8 mouse cellular contexts compared by ENCODE assay signal in the genomic region with DNA sequence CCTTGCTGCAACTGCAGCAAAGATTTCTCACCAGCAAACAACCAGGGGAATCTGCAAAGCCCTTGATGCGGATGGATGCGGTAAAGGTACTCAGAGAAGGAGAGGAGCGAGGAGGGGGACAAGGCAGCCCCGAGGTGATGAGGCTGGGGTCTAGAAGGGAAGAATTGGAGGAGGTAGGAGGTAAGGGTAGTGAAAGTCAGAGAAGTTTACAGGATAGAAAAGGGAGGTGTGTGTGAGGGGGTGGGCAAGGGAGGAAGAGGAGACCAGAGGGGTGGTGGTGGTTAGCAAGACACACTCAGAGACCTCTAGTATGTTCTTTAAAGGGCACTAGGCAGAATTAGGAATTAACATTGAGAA. TPM values are rescaled to one million over a fixed set of nuclear protein-coding genes. Genes with fewer than 3 reads are reported as not detected.
A peak's percentile ranks its signal among the peaks of the same experiment; 100 is the strongest.
DNase-seq lines count a peak whose midpoint lies in the region; ATAC-seq lines count a peak whose summit lies in the region.

No protein-coding gene starts in this region.

- 0% methylated on average over 4 of the region's 4 CpGs for WGBS in heart, embryonic 16.5 days
- 1% methylated on average over 4 of the region's 4 CpGs for WGBS in embryonic facial prominence, embryonic 11.5 days
- 1% methylated on average over 4 of the region's 4 CpGs for WGBS in hindbrain, embryonic 13.5 days
- 2% methylated on average over 4 of the region's 4 CpGs for WGBS in midbrain, embryonic 13.5 days

- no peaks in the 10 kb centered on the region for H3K9me3 ChIP-seq in heart, embryonic 16.5 days (replicated peaks; ENCODE audit: control insufficient read depth, low read length)
- H3K9me3 ChIP-seq in embryonic facial prominence, embryonic 11.5 days (replicated peaks; ENCODE audit: control insufficient read depth, low read length): no peaks in the 10 kb centered on the region
- H3K9me3 ChIP-seq in hindbrain, embryonic 13.5 days: no peaks in the 10 kb centered on the region
- H3K9me3 ChIP-seq in midbrain, embryonic 13.5 days: no peaks in the 10 kb centered on the region

- no peak overlapping the region for H3K27ac ChIP-seq in heart, embryonic 16.5 days (ENCODE audit: low read length)
- H3K27ac ChIP-seq in embryonic facial prominence, embryonic 11.5 days (replicated peaks; ENCODE audit: low read depth, low read length): no peak overlapping the region; the same call in 1 of the 2 replicates
- H3K27ac ChIP-seq in hindbrain, embryonic 13.5 days: peak overlapping the region; percentile 97
- peak overlapping the region; percentile 93 for H3K27ac ChIP-seq in midbrain, embryonic 13.5 days

- intact Hi-C loops in heart, postnatal 10 days (cut with DNase I): no loop called here

- peaks cover 2% of the 10 kb centered on the region; the same call in 1 of the 2 replicates for H3K4me1 ChIP-seq in heart, embryonic 16.5 days (ENCODE audit: control insufficient read depth, insufficient read depth, low read length)
- no peaks in the 10 kb centered on the region for H3K4me1 ChIP-seq in embryonic facial prominence, embryonic 11.5 days (ENCODE audit: control insufficient read depth, insufficient read depth, low read length)
- no peaks in the 10 kb centered on the region for H3K4me1 ChIP-seq in hindbrain, embryonic 13.5 days (replicated peaks)
- H3K4me1 ChIP-seq in midbrain, embryonic 13.5 days (replicated peaks): peaks cover 12% of the 10 kb centered on the region; the same call in 1 of the 2 replicates

- peaks cover 2% of the 10 kb centered on the region; the same call in 1 of the 2 replicates for H3K27me3 ChIP-seq in heart, embryonic 16.5 days (ENCODE audit: control insufficient read depth, insufficient read depth, low read length)
- H3K27me3 ChIP-seq in embryonic facial prominence, embryonic 11.5 days (ENCODE audit: control insufficient read depth, insufficient read depth, low read length): no peaks in the 10 kb centered on the region
- H3K27me3 ChIP-seq in hindbrain, embryonic 13.5 days: no peaks in the 10 kb centered on the region
- H3K27me3 ChIP-seq in midbrain, embryonic 13.5 days: no peaks in the 10 kb centered on the region

- peak overlapping the region; percentile 59 for H3K4me3 ChIP-seq in heart, embryonic 16.5 days (ENCODE audit: low read length)
- H3K4me3 ChIP-seq in embryonic facial prominence, embryonic 11.5 days (ENCODE audit: low read depth, low read length): peak overlapping the region; percentile 60
- H3K4me3 ChIP-seq in hindbrain, embryonic 13.5 days: peak overlapping the region; percentile 67
- H3K4me3 ChIP-seq in midbrain, embryonic 13.5 days (replicated peaks): peak overlapping the region; percentile 71

- H3K4me2 ChIP-seq in heart, embryonic 16.5 days (ENCODE audit: low read depth, low read length): peak overlapping the region; percentile 94
- H3K4me2 ChIP-seq in embryonic facial prominence, embryonic 11.5 days (ENCODE audit: low read depth, low read length): peak overlapping the region; percentile 88
- peak overlapping the region; percentile 65 for H3K4me2 ChIP-seq in hindbrain, embryonic 13.5 days
- peak overlapping the region; percentile 68 for H3K4me2 ChIP-seq in midbrain, embryonic 13.5 days (replicated peaks)

- no peaks in the 10 kb centered on the region for H3K36me3 ChIP-seq in heart, embryonic 16.5 days (ENCODE audit: control insufficient read depth, insufficient read depth)
- H3K36me3 ChIP-seq in embryonic facial prominence, embryonic 11.5 days (replicated peaks; ENCODE audit: control insufficient read depth, insufficient read depth, low read depth, low read length): no peaks in the 10 kb centered on the region
- no peaks in the 10 kb centered on the region for H3K36me3 ChIP-seq in hindbrain, embryonic 13.5 days
- H3K36me3 ChIP-seq in midbrain, embryonic 13.5 days: no peaks in the 10 kb centered on the region

- no peak for ATAC-seq in heart, embryonic 16.5 days (replicated peaks; ENCODE audit: extremely low read depth, insufficient read depth, low FRiP score)
- ATAC-seq in embryonic facial prominence, embryonic 11.5 days (replicated peaks; ENCODE audit: insufficient number of reproducible peaks, low FRiP score, low TSS enrichment, low read depth): peak; percentile 64
- no peak; the same call in 1 of the 2 replicates for ATAC-seq in hindbrain, embryonic 13.5 days (ENCODE audit: low FRiP score)
- peak; percentile 76 for ATAC-seq in midbrain, embryonic 13.5 days

- DNase-seq in heart, postnatal 10 days: no peak
- no peak for DNase-seq in embryonic facial prominence, embryonic 11.5 days (ENCODE audit: low spot score)
- DNase-seq in spleen, postnatal 4 days (ENCODE audit: low spot score in 2 of 2): no peak
- DNase-seq in adrenal gland, postnatal 10 days: no peak
- no peak for DNase-seq in urinary bladder, postnatal 14 days (ENCODE audit: low spot score)

- H3K9ac ChIP-seq in heart, embryonic 16.5 days (ENCODE audit: low read length): no peak overlapping the region
- peak overlapping the region; percentile 67 for H3K9ac ChIP-seq in embryonic facial prominence, embryonic 11.5 days (replicated peaks; ENCODE audit: low read length)
- H3K9ac ChIP-seq in hindbrain, embryonic 13.5 days: peak overlapping the region; percentile 86
- peak overlapping the region; percentile 81 for H3K9ac ChIP-seq in midbrain, embryonic 13.5 days (replicated peaks)

RNA-seq across cellular contexts. Expression of a gene that starts 0.2 kb away (rescaled TPM):
- polyA plus RNA-seq in heart, embryonic 16.5 days (2015; fragmentation: Nextera tagmentation; extraction: Ambion mirVana): 0.35 and 0.38 TPM in 2 replicates
- under 1 TPM; 0.07 to 0.15 TPM for total RNA-seq in heart, postnatal 10 days (2021)
- 2.1 and 3.4 TPM in 2 replicates for polyA plus RNA-seq in embryonic facial prominence, embryonic 11.5 days (2014; fragmentation: Nextera tagmentation; extraction: Ambion mirVana)
- 29.1 and 33.0 TPM in 2 replicates for polyA plus RNA-seq in hindbrain, embryonic 13.5 days (2015; fragmentation: Nextera tagmentation; extraction: Ambion mirVana)
- 23.3 and 25.4 TPM in 2 replicates for polyA plus RNA-seq in midbrain, embryonic 13.5 days (2015; fragmentation: Nextera tagmentation; extraction: Ambion mirVana)
- total RNA-seq in adrenal gland, postnatal 10 days (2021): 1 to 10 TPM; 2.0 to 3.9 TPM

Comparison
In these comparisons a context has a peak if more than half of its experiments do, and no peak if none do; other contexts are left out.
1. ATAC-seq: peak in embryonic facial prominence, embryonic 11.5 days (single experiment) and midbrain, embryonic 13.5 days (single experiment); none in heart, embryonic 16.5 days (single experiment) and hindbrain, embryonic 13.5 days (single experiment).
2. H3K27ac ChIP-seq: peak in hindbrain, embryonic 13.5 days (single experiment) and midbrain, embryonic 13.5 days (single experiment); none in heart, embryonic 16.5 days (single experiment) and embryonic facial prominence, embryonic 11.5 days (single experiment).
3. Peak in every context shown above with its lines, with median percentiles within 50 percentile points of each other: H3K4me2 ChIP-seq and H3K4me3 ChIP-seq.